Comparison of ENCODE assay signal across 8 mouse cellular contexts in genomic region chr6:72454833-72455373, GRCm38 (mm10). TPM values are rescaled to one million over a fixed set of nuclear protein-coding genes. Genes with fewer than 3 reads are reported as not detected.
DNase-seq lines count a peak whose midpoint lies in the region; ATAC-seq and TF ChIP-seq lines count a peak whose summit lies in the region.

No protein-coding gene starts in this region.

- TF ChIP-seq CTCF in gastrocnemius, adult 2 months (IDR thresholded peaks at IDR 0.05), result no peak

- no peak overlapping the region for H3K4me3 ChIP-seq in gastrocnemius, adult 2 months
- H3K4me3 ChIP-seq in neural tube, embryonic 13.5 days, result no peak overlapping the region
- no peak overlapping the region for H3K4me3 ChIP-seq in hindbrain, embryonic 15.5 days

- H3K27ac ChIP-seq in gastrocnemius, adult 2 months, result peak overlapping the region; percentile 85
- peak overlapping the region; percentile 67; the same call in 1 of the 2 replicates for H3K27ac ChIP-seq in neural tube, embryonic 13.5 days (replicated peaks)
- peak overlapping the region; percentile 63 for H3K27ac ChIP-seq in hindbrain, embryonic 15.5 days (replicated peaks)

- peaks cover 11% of the 10 kb centered on the region for H3K4me1 ChIP-seq in neural tube, embryonic 13.5 days (replicated peaks)
- H3K4me1 ChIP-seq in hindbrain, embryonic 15.5 days (replicated peaks), result peaks cover 14% of the 10 kb centered on the region; the same call in 1 of the 2 replicates

- intact Hi-C loops in gastrocnemius, adult 2 months (cut with DNase I), result no loop called here

- no peak overlapping the region for H3K9ac ChIP-seq in neural tube, embryonic 13.5 days
- H3K9ac ChIP-seq in hindbrain, embryonic 15.5 days, result no peak overlapping the region

- DNase-seq in gastrocnemius, adult 2 months, result peak; percentile 44
- DNase-seq in gastrocnemius, adult 8-10 months (ENCODE audit: low spot score in 2 of 2), result no peak
- DNase-seq in neural tube, embryonic 10.5 days (ENCODE audit: extremely low spot score, low spot score), result no peak
- peak; percentile 57 for DNase-seq in retina, postnatal 1 day
- no peak for DNase-seq in adrenal gland, adult 18-20 months (ENCODE audit: low spot score in 2 of 2)
- DNase-seq in kidney, adult 18-20 months, result no peak

- no peaks in the 10 kb centered on the region for H3K36me3 ChIP-seq in neural tube, embryonic 13.5 days
- no peaks in the 10 kb centered on the region for H3K36me3 ChIP-seq in hindbrain, embryonic 15.5 days

- H3K27me3 ChIP-seq in neural tube, embryonic 13.5 days, result no peaks in the 10 kb centered on the region
- H3K27me3 ChIP-seq in hindbrain, embryonic 15.5 days, result no peaks in the 10 kb centered on the region

- 48% methylated on average over 7 of the region's 7 CpGs for WGBS in neural tube, embryonic 13.5 days
- WGBS in hindbrain, embryonic 15.5 days, result 34% methylated on average over 7 of the region's 7 CpGs

- H3K9me3 ChIP-seq in neural tube, embryonic 13.5 days, result no peaks in the 10 kb centered on the region
- H3K9me3 ChIP-seq in hindbrain, embryonic 15.5 days, result no peaks in the 10 kb centered on the region

- no peak overlapping the region for H3K4me2 ChIP-seq in neural tube, embryonic 13.5 days
- H3K4me2 ChIP-seq in hindbrain, embryonic 15.5 days, result no peak overlapping the region

- ATAC-seq in neural tube, embryonic 13.5 days (ENCODE audit: low read depth), result peak; percentile 71
- ATAC-seq in hindbrain, embryonic 15.5 days (ENCODE audit: low FRiP score, low read depth), result peak; percentile 84

RNA-seq across cellular contexts. Expression of gene Mat2a, which starts 15.5 kb away (rescaled TPM):
- total RNA-seq in gastrocnemius, adult 2 months (2021), result 100 to 1,000 TPM; 130 to 164 TPM
- total RNA-seq in gastrocnemius, adult 8-10 months (2022), result 100 to 1,000 TPM in 2 of 4 experiments, 10 to 100 TPM in 2; 78.0 to 122 (median 99.0) TPM
- polyA plus RNA-seq in neural tube, embryonic 13.5 days (2015; fragmentation: Nextera tagmentation; extraction: Ambion mirVana), result 352 and 360 TPM in 2 replicates
- polyA plus RNA-seq in hindbrain, embryonic 15.5 days (2015; fragmentation: Nextera tagmentation; extraction: Ambion mirVana), result 320 and 326 TPM in 2 replicates
- 100 to 1,000 TPM; 291 to 320 TPM for total RNA-seq in adrenal gland, adult 18-20 months (2021)

RNA-seq across cellular contexts. Expression of gene Ggcx, which starts 40.8 kb away (rescaled TPM):
- 10 to 100 TPM; 12.2 to 17.3 TPM for total RNA-seq in gastrocnemius, adult 2 months (2021)
- 10 to 100 TPM; 10.3 to 13.5 (median 10.5) TPM for total RNA-seq in gastrocnemius, adult 8-10 months (2022)
- polyA plus RNA-seq in neural tube, embryonic 13.5 days (2015; fragmentation: Nextera tagmentation; extraction: Ambion mirVana), result 21.5 and 22.1 TPM in 2 replicates
- polyA plus RNA-seq in hindbrain, embryonic 15.5 days (2015; fragmentation: Nextera tagmentation; extraction: Ambion mirVana), result 17.0 and 20.7 TPM in 2 replicates
- total RNA-seq in adrenal gland, adult 18-20 months (2021), result 10 to 100 TPM; 48.6 to 59.5 TPM

Comparison
In these comparisons a context has a peak if more than half of its experiments do, and no peak if none do; other contexts are left out.
1. DNase-seq: peak in gastrocnemius, adult 2 months (single experiment) and retina, postnatal 1 day (single experiment); none in gastrocnemius, adult 8-10 months (0 of 2), neural tube, embryonic 10.5 days (single experiment), adrenal gland, adult 18-20 months (0 of 2) and kidney, adult 18-20 months (single experiment).
2. Peak in every context shown above with its lines, with median percentiles within 50 percentile points of each other: H3K27ac ChIP-seq.